Mouse (Mus musculus) ES-E14 (cell line): ENCODE results near the gene Vdr.

ENCODE experiments used
- ZC3H11A ChIP-seq: IDR thresholded peaks from 2 replicates; pipeline ENCODE4 v1.6.1; 2012; ENCODE audit warnings: low read depth, mild to moderate bottlenecking, inconsistent platforms, low read length, borderline replicate concordance
- ZNF384 ChIP-seq: IDR thresholded peaks from 2 replicates; pipeline ENCODE4 v1.6.1; 2012; ENCODE audit warnings: low read depth, low read length, inconsistent platforms

DNA sequence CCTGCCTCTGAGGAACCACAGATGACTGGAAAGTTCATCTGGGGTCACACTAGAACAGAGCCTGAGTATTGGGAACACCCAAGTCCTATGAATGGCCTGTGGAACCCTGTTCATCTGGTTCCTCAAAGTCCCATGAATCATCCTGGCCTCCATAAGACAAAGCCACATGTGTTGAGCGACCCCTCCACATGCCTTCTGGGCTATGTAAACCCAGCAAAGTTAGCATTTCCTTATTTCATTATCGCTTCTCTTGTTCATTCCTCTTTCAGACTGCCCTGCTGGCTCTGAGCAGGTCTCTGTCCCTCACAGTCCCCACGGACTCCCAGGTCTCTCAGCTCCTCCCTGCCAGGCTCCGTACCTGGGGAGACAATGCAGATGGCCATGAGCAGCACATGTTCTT, 52.0 kb downstream of the Vdr start:
- no peak for TF ChIP-seq ZNF384
- no peak for TF ChIP-seq ZC3H11A
